11 mouse cellular contexts compared by ENCODE assay signal in genomic region chr9:57972141-57972591, GRCm38 (mm10). TPM values are rescaled to one million over a fixed set of nuclear protein-coding genes. Genes with fewer than 3 reads are reported as not detected.
DNase-seq lines count a peak whose midpoint lies in the region; ATAC-seq and TF ChIP-seq lines count a peak whose summit lies in the region.
"Had no signal": no experiment of that assay in that cellular context is flagged by ENCODE, and none has a peak within 500 bp of the region (broad histone marks: within the 10 kb centered on the region; RNA-seq: fewer than 3 reads in every experiment).

No protein-coding gene starts in this region.

- no peak overlapping the region for H3K4me2 ChIP-seq in forebrain, postnatal 0 days (ENCODE audit: low read depth)
- no peak overlapping the region for H3K4me2 ChIP-seq in midbrain, embryonic 15.5 days

- H3K9ac ChIP-seq in forebrain, postnatal 0 days = no peak overlapping the region
- H3K9ac ChIP-seq in midbrain, embryonic 15.5 days = no peak overlapping the region

- no peaks in the 10 kb centered on the region; the same call in 1 of the 2 replicates for H3K9me3 ChIP-seq in forebrain, embryonic 10.5 days
- H3K9me3 ChIP-seq in forebrain, postnatal 0 days (ENCODE audit: low read length) = no peaks in the 10 kb centered on the region
- H3K9me3 ChIP-seq in midbrain, embryonic 10.5 days (replicated peaks) = no peaks in the 10 kb centered on the region
- no peaks in the 10 kb centered on the region for H3K9me3 ChIP-seq in midbrain, embryonic 15.5 days

- no peak for DNase-seq in forebrain, embryonic 10.5 days (ENCODE audit: extremely low spot score, low spot score)
- no peak for DNase-seq in forebrain, postnatal 0 days
- DNase-seq in midbrain, embryonic 10.5 days (ENCODE audit: low spot score) = no peak
- DNase-seq in heart, postnatal 4 days = peak; percentile 38
- peak; percentile 85 for DNase-seq in thymus, postnatal 4 days
- DNase-seq in right cerebral cortex, postnatal 4 days = no peak
- no peak for DNase-seq in urinary bladder, postnatal 36 days (ENCODE audit: low spot score in 2 of 2)
- DNase-seq: right cerebral cortex, adult 18-20 months had no signal

- no peaks in the 10 kb centered on the region for H3K36me3 ChIP-seq in forebrain, embryonic 10.5 days (replicated peaks)
- no peaks in the 10 kb centered on the region for H3K36me3 ChIP-seq in forebrain, postnatal 0 days (ENCODE audit: insufficient read depth)
- H3K36me3 ChIP-seq in midbrain, embryonic 10.5 days = no peaks in the 10 kb centered on the region
- H3K36me3 ChIP-seq in midbrain, embryonic 15.5 days (replicated peaks) = no peaks in the 10 kb centered on the region

- peaks cover 26% of the 10 kb centered on the region for H3K4me1 ChIP-seq in forebrain, embryonic 10.5 days
- no peaks in the 10 kb centered on the region for H3K4me1 ChIP-seq in forebrain, postnatal 0 days (ENCODE audit: insufficient read depth)
- peaks cover 20% of the 10 kb centered on the region for H3K4me1 ChIP-seq in midbrain, embryonic 10.5 days
- H3K4me1 ChIP-seq in midbrain, embryonic 15.5 days = no peaks in the 10 kb centered on the region

- H3K27me3 ChIP-seq in forebrain, embryonic 10.5 days (ENCODE audit: poor library complexity, severe bottlenecking) = no peaks in the 10 kb centered on the region
- H3K27me3 ChIP-seq in forebrain, postnatal 0 days (ENCODE audit: insufficient read depth, low read length) = no peaks in the 10 kb centered on the region
- H3K27me3 ChIP-seq in midbrain, embryonic 10.5 days (ENCODE audit: low read depth, poor library complexity, severe bottlenecking) = no peaks in the 10 kb centered on the region
- no peaks in the 10 kb centered on the region for H3K27me3 ChIP-seq in midbrain, embryonic 15.5 days (replicated peaks)

- no peak overlapping the region for H3K4me3 ChIP-seq in forebrain, embryonic 10.5 days
- H3K4me3 ChIP-seq in forebrain, postnatal 0 days (ENCODE audit: low read depth, low read length) = no peak overlapping the region
- no peak overlapping the region for H3K4me3 ChIP-seq in midbrain, embryonic 10.5 days
- H3K4me3 ChIP-seq in midbrain, embryonic 15.5 days = no peak overlapping the region

- TF ChIP-seq CTCF in forebrain, postnatal 0 days (IDR thresholded peaks at IDR 0.05; ENCODE audit: low read depth) = no peak

- 69% methylated on average over 9 of the region's 9 CpGs for WGBS in forebrain, embryonic 10.5 days
- WGBS in forebrain, postnatal 0 days = 70% methylated on average over 9 of the region's 9 CpGs
- 74% methylated on average over 9 of the region's 9 CpGs for WGBS in midbrain, embryonic 10.5 days
- WGBS in midbrain, embryonic 15.5 days = 65% methylated on average over 9 of the region's 9 CpGs

- no peak for ATAC-seq in forebrain, postnatal 0 days
- ATAC-seq in midbrain, embryonic 15.5 days (replicated peaks) = no peak
- ATAC-seq: forebrain, embryonic 14.5 days had no signal

- peak overlapping the region; percentile 58 for H3K27ac ChIP-seq in forebrain, embryonic 10.5 days
- H3K27ac ChIP-seq in forebrain, postnatal 0 days (ENCODE audit: low read depth, low read length) = no peak overlapping the region
- peak overlapping the region; percentile 38; the same call in 1 of the 2 replicates for H3K27ac ChIP-seq in midbrain, embryonic 10.5 days (replicated peaks)
- no peak overlapping the region for H3K27ac ChIP-seq in midbrain, embryonic 15.5 days

RNA-seq across cellular contexts. Expression of gene Sema7a, which starts 32.3 kb away (rescaled TPM):
- 0.14 and 0.75 TPM in 2 replicates for polyA plus RNA-seq in forebrain, embryonic 10.5 days (2016; fragmentation: Nextera tagmentation; extraction: Ambion mirVana)
- 27.2 and 43.0 TPM in 2 replicates for total RNA-seq in forebrain, postnatal 0 days (2014; rRNA removed)
- polyA plus RNA-seq in forebrain, postnatal 0 days (2015; fragmentation: Nextera tagmentation; extraction: Ambion mirVana) = 2.4 and 3.2 TPM in 2 replicates
- 0.26 and 0.27 TPM in 2 replicates for polyA plus RNA-seq in midbrain, embryonic 10.5 days (2016; fragmentation: Nextera tagmentation; extraction: Ambion mirVana)
- polyA plus RNA-seq in midbrain, embryonic 15.5 days (2015; fragmentation: Nextera tagmentation; extraction: Ambion mirVana) = 2.1 and 2.3 TPM in 2 replicates
- total RNA-seq in heart, postnatal 4 days (2021) = 10 to 100 TPM; 26.0 to 30.1 TPM
- total RNA-seq: megakaryocyte-erythroid progenitor cell, adult 5-6 weeks had no signal

RNA-seq across cellular contexts. Expression of gene Cyp11a1, which starts 34.0 kb away (rescaled TPM):
- polyA plus RNA-seq in forebrain, embryonic 10.5 days (2016; fragmentation: Nextera tagmentation; extraction: Ambion mirVana) = not detected in 2 replicates
- 0.29 and 1.2 TPM in 2 replicates for total RNA-seq in forebrain, postnatal 0 days (2014; rRNA removed)
- 0.77 and 0.88 TPM in 2 replicates for polyA plus RNA-seq in forebrain, postnatal 0 days (2015; fragmentation: Nextera tagmentation; extraction: Ambion mirVana)
- 0.07 and 0.09 TPM in 2 replicates for polyA plus RNA-seq in midbrain, embryonic 10.5 days (2016; fragmentation: Nextera tagmentation; extraction: Ambion mirVana)
- polyA plus RNA-seq in midbrain, embryonic 15.5 days (2015; fragmentation: Nextera tagmentation; extraction: Ambion mirVana) = 0.44 and 1.1 TPM in 2 replicates
- under 1 TPM; 0.45 to 0.69 TPM for total RNA-seq in heart, postnatal 4 days (2021)
- total RNA-seq: megakaryocyte-erythroid progenitor cell, adult 5-6 weeks had no signal

Comparison
In these comparisons a context has a peak if more than half of its experiments do, and no peak if none do; other contexts are left out.
1. H3K27ac ChIP-seq: peak in forebrain, embryonic 10.5 days (single experiment) and midbrain, embryonic 10.5 days (single experiment); none in forebrain, postnatal 0 days (single experiment) and midbrain, embryonic 15.5 days (single experiment).
2. DNase-seq: peak in heart, postnatal 4 days (single experiment) and thymus, postnatal 4 days (single experiment); none in forebrain, embryonic 10.5 days (single experiment), forebrain, postnatal 0 days (single experiment), midbrain, embryonic 10.5 days (single experiment), right cerebral cortex, postnatal 4 days (single experiment) and urinary bladder, postnatal 36 days (0 of 2).